Mouse (Mus musculus) erythroblast, embryonic 14.5 days (primary cell): ENCODE measurements around the gene Actr8.

ENCODE experiments used
- GATA1 ChIP-seq: IDR thresholded peaks from 2 replicates; pipeline ENCODE4 v1.6.1; 2012; ENCODE audit warnings: low read length, inconsistent platforms, mixed read lengths
- TAL1 ChIP-seq: IDR thresholded peaks from 3 replicates; pipeline ENCODE4 v1.6.1; 2012; ENCODE audit warnings: low read length, inconsistent platforms, mixed read lengths

DNA sequence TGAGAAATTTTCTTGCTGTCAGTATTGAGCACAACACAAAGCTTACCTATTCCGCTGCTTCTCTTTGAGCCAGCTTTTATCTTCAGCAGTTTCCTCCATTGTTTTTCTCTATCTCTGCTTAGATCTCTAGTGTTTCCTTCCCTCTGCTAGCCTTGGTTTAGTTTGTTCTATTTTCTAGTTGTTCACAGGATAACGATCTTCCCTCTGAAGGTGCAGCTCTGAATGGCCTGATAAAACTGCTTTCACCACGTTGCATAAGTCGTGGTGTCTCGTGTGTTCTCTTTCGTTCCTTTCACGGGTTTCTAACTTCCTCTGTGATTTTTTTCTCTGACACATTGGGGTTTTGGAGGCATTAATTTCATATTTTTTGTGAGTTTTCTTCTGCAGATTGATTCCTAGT lies 46.2 kb downstream of the Actr8 start:
- no peak for TF ChIP-seq TAL1
- TF ChIP-seq GATA1, result no peak
